Mouse (Mus musculus): ENCODE measurements around the gene Ptgir. TPM values are rescaled to one million over a fixed set of nuclear protein-coding genes. Genes with fewer than 3 reads are reported as not detected.

Gene Ptgir
- total RNA-seq, 2 experiments from 2014 or later = 1.1 to 2.6 TPM

GRCm38 (mm10) chr7:16956410-16957265 lies 50.3 kb downstream of the Ptgir start:
- ATAC-seq (replicated peaks; ENCODE audit: poor library complexity, severe bottlenecking) = no peak

- ATAC-seq (replicated peaks; ENCODE audit: poor library complexity, severe bottlenecking) = no peak
These were observed 53.4 kb downstream of the Ptgir start, which contains the start of gene Pnmal1 for GRCm38 (mm10) chr7:16959539-16960187. Pnmal1 (plus strand) TSS chr7:16959679.

Other genes with a start within 250 kb of the Ptgir start
- gene Ceacam15, start 230.8 kb upstream of the Ptgir start, total RNA-seq (2014; fragmentation: Nextera tagmentation) = not detected in 2 replicates
- gene Ceacam15, start 230.8 kb upstream of the Ptgir start, total RNA-seq (2017) = not detected in 2 replicates
- not detected in 2 replicates for gene Ceacam9, start 184.6 kb upstream of the Ptgir start, total RNA-seq (2014; fragmentation: Nextera tagmentation)
- not detected in 2 replicates for gene Ceacam9, start 184.6 kb upstream of the Ptgir start, total RNA-seq (2017)
- 141 and 168 TPM in 2 replicates for gene Ap2s1, start 168.1 kb upstream of the Ptgir start, total RNA-seq (2014; fragmentation: Nextera tagmentation)
- gene Ap2s1, start 168.1 kb upstream of the Ptgir start, total RNA-seq (2017) = 102 and 128 TPM in 2 replicates
- 110 and 118 TPM in 2 replicates for gene Slc1a5, start 125.2 kb upstream of the Ptgir start, total RNA-seq (2014; fragmentation: Nextera tagmentation)
- gene Slc1a5, start 125.2 kb upstream of the Ptgir start, total RNA-seq (2017) = 46.4 and 47.2 TPM in 2 replicates
- 36.8 and 50.4 TPM in 2 replicates for gene Strn4, start 90.6 kb upstream of the Ptgir start, total RNA-seq (2014; fragmentation: Nextera tagmentation)
- 47.0 and 63.5 TPM in 2 replicates for gene Strn4, start 90.6 kb upstream of the Ptgir start, total RNA-seq (2017)
- 8.1 and 10.5 TPM in 2 replicates for gene Fkrp, start 89.8 kb upstream of the Ptgir start, total RNA-seq (2014; fragmentation: Nextera tagmentation)
- 9.3 and 11.0 TPM in 2 replicates for gene Fkrp, start 89.8 kb upstream of the Ptgir start, total RNA-seq (2017)
- gene Prkd2, start 63.6 kb upstream of the Ptgir start, total RNA-seq (2014; fragmentation: Nextera tagmentation) = 9.6 and 14.6 TPM in 2 replicates
- gene Prkd2, start 63.6 kb upstream of the Ptgir start, total RNA-seq (2017) = 3.4 and 11.9 TPM in 2 replicates
- not detected in 2 replicates for gene Dact3, start 31.2 kb upstream of the Ptgir start, total RNA-seq (2014; fragmentation: Nextera tagmentation)
- gene Dact3, start 31.2 kb upstream of the Ptgir start, total RNA-seq (2017) = 0.31 and 0.69 TPM in 2 replicates
- gene Gng8, start 14.7 kb upstream of the Ptgir start, total RNA-seq (2014; fragmentation: Nextera tagmentation) = not detected in 2 replicates
- gene Gng8, start 14.7 kb upstream of the Ptgir start, total RNA-seq (2017) = 0.26 and 0.62 TPM in 2 replicates
- 188 and 246 TPM in 2 replicates for gene Calm3, start 17.6 kb downstream of the Ptgir start, total RNA-seq (2014; fragmentation: Nextera tagmentation)
- gene Calm3, start 17.6 kb downstream of the Ptgir start, total RNA-seq (2017) = 463 and 465 TPM in 2 replicates
- gene Pnmal2, start 38.2 kb downstream of the Ptgir start, total RNA-seq (2014; fragmentation: Nextera tagmentation) = not detected in 2 replicates
- gene Pnmal2, start 38.2 kb downstream of the Ptgir start, total RNA-seq (2017) = 0.04 TPM in 1 of 2 replicates, not detected in the other
- not detected in 2 replicates for gene Pnmal1, start 53.2 kb downstream of the Ptgir start, total RNA-seq (2014; fragmentation: Nextera tagmentation)
- gene Pnmal1, start 53.2 kb downstream of the Ptgir start, total RNA-seq (2017) = not detected in 2 replicates
- gene Gm42372, start 76.6 kb downstream of the Ptgir start, total RNA-seq (2014; fragmentation: Nextera tagmentation) = 0.09 TPM in 1 of 2 replicates, not detected in the other
- 0.04 TPM in 1 of 2 replicates, not detected in the other for gene Gm42372, start 76.6 kb downstream of the Ptgir start, total RNA-seq (2017)
- 4.6 and 4.9 TPM in 2 replicates for gene Ccdc8, start 86.2 kb downstream of the Ptgir start, total RNA-seq (2014; fragmentation: Nextera tagmentation)
- gene Ccdc8, start 86.2 kb downstream of the Ptgir start, total RNA-seq (2017) = 4.8 and 6.5 TPM in 2 replicates
- gene Ppp5c, start 121.4 kb downstream of the Ptgir start, total RNA-seq (2014; fragmentation: Nextera tagmentation) = 96.2 and 123 TPM in 2 replicates
- 81.0 and 89.8 TPM in 2 replicates for gene Ppp5c, start 121.4 kb downstream of the Ptgir start, total RNA-seq (2017)
- 0.04 and 1.1 TPM in 2 replicates for gene Hif3a, start 155.9 kb downstream of the Ptgir start, total RNA-seq (2014; fragmentation: Nextera tagmentation)
- gene Hif3a, start 155.9 kb downstream of the Ptgir start, total RNA-seq (2017) = 0.05 and 0.47 TPM in 2 replicates
- 0.15 and 0.49 TPM in 2 replicates for gene Psg16, start 167.6 kb downstream of the Ptgir start, total RNA-seq (2014; fragmentation: Nextera tagmentation)
- 0.22 and 0.41 TPM in 2 replicates for gene Psg16, start 167.6 kb downstream of the Ptgir start, total RNA-seq (2017)
- not detected in 2 replicates for gene Ceacam3, start 243.8 kb downstream of the Ptgir start, total RNA-seq (2014; fragmentation: Nextera tagmentation)
- gene Ceacam3, start 243.8 kb downstream of the Ptgir start, total RNA-seq (2017) = not detected in 2 replicates

Data from granulocyte monocyte progenitor cell, adult 5-6 weeks (primary cell).